ENCODE assay signal across 8 mouse cellular contexts in genomic region chr16:91011021-91011683, GRCm38 (mm10). TPM values are rescaled to one million over a fixed set of nuclear protein-coding genes. Genes with fewer than 3 reads are reported as not detected.
DNase-seq lines count a peak whose midpoint lies in the region; ATAC-seq and TF ChIP-seq lines count a peak whose summit lies in the region.

Gene Synj1, minus strand, starts transcription at chr16:91011308.

- H3K4me2 ChIP-seq in hindbrain, embryonic 14.5 days (replicated peaks) = peak within 1 kb of the TSS; percentile 69

- peaks cover 22% of the 10 kb centered on the region for H3K4me1 ChIP-seq in hindbrain, embryonic 14.5 days (replicated peaks; ENCODE audit: control insufficient read depth, insufficient read depth, low read length)

- ATAC-seq in Patski = peak; percentile 89
- ATAC-seq in hindbrain, embryonic 14.5 days (ENCODE audit: low FRiP score) = peak; percentile 94

- H3K4me3 ChIP-seq in hindbrain, embryonic 14.5 days (replicated peaks; ENCODE audit: low read length) = peak within 1 kb of the TSS; percentile 88

- H3K27ac ChIP-seq in hindbrain, embryonic 14.5 days = peak within 1 kb of the TSS; percentile 88

- POLR2A ChIA-PET in Patski (lab: Charles Lee) = interaction anchor here (1.3 kb wide), 1 partner anchor 18 kb away, joined by 4 read pairs; no protein-coding TSS in a partner anchor

- in situ Hi-C loops in Patski (cut with MboI; ENCODE audit: low pct_unique_long_range_greater_than_20kb) = no loop called here

- TF ChIP-seq CTCF in Patski (IDR thresholded peaks at IDR 0.05) = no peak

- peaks cover 30% of the 10 kb centered on the region for H3K36me3 ChIP-seq in hindbrain, embryonic 14.5 days (replicated peaks; ENCODE audit: control insufficient read depth, insufficient read depth)

- H3K9me3 ChIP-seq in hindbrain, embryonic 14.5 days (ENCODE audit: control insufficient read depth, low read length) = no peaks in the 10 kb centered on the region

- peak; percentile 51 for DNase-seq in Patski (ENCODE audit: low read depth, low spot score)
- peak; percentile 91 to 94 for DNase-seq in cerebellum, postnatal 14 days
- peak; percentile 81 to 88 for DNase-seq in frontal cortex, postnatal 25 days (ENCODE audit: low spot score in 2 of 2)
- peak; percentile 90 for DNase-seq in hindbrain, embryonic 14.5 days (ENCODE audit: low spot score)
- peak; percentile 93 to 94 for DNase-seq in layer of hippocampus, postnatal 36 days
- peak; percentile 93 for DNase-seq in lung, postnatal 36 days
- DNase-seq in retina, postnatal 1 day = peak; percentile 97
- peak; percentile 83 to 88 for DNase-seq in urinary bladder, adult 18-20 months (ENCODE audit: low spot score in 2 of 2)

- CTCF ChIA-PET in Patski (lab: Charles Lee) = interaction anchor here (1.2 to 3.5 kb wide), 2 partner anchors 12 to 76 kb away, joined by 3 to 19 read pairs; partner anchors contain the start of gene Cfap298

- H3K9ac ChIP-seq in hindbrain, embryonic 14.5 days = peak within 1 kb of the TSS; percentile 85

- WGBS in hindbrain, embryonic 14.5 days = under 1% methylated on average over 53 of the region's 66 CpGs

- no peaks in the 10 kb centered on the region for H3K27me3 ChIP-seq in Patski
- no peaks in the 10 kb centered on the region for H3K27me3 ChIP-seq in hindbrain, embryonic 14.5 days (ENCODE audit: control insufficient read depth, insufficient read depth, low read length)

RNA-seq across cellular contexts. Expression of gene Synj1, which starts in this region (rescaled TPM):
- 28.5 TPM for polyA plus RNA-seq in Patski (2021)
- polyA plus RNA-seq in hindbrain, embryonic 14.5 days (2014; fragmentation: Nextera tagmentation; extraction: Ambion mirVana) = 69.2 and 75.0 TPM in 2 replicates
- total RNA-seq in layer of hippocampus, postnatal 36 days (2021) = 100 to 1,000 TPM; 381 to 404 TPM

Comparison
In these comparisons a context has a peak if more than half of its experiments do, and no peak if none do; other contexts are left out.
1. Peak in every context shown above with its lines: DNase-seq, ATAC-seq, H3K4me3 ChIP-seq and H3K27ac ChIP-seq.